Mouse (Mus musculus) inflammation-experienced regulatory T-cells, adult 6 months (primary cell): ENCODE results near the gene Smim15. TPM values are rescaled to one million over a fixed set of nuclear protein-coding genes. Genes with fewer than 3 reads are reported as not detected.

Experiments used
- ATAC-seq: one replicate; pipeline ENCODE4 v1.8.0; 2017
- polyA plus RNA-seq, 3 experiments: library from polyadenylated mRNA; unstranded; fragments of 100-300 nt; shearing (Covaris generic); gene quantifications; one replicate each; pipeline ENCODE4 v1.2.1; 2017

The Smim15 gene
- polyA plus RNA-seq, 3 experiments from 2014 or later, result 67.7 to 100 (median 82.4) TPM

GRCm38 (mm10) chr13:108063374-108064134, 19.3 kb downstream of the Smim15 start:
- ATAC-seq, result no peak

DNA sequence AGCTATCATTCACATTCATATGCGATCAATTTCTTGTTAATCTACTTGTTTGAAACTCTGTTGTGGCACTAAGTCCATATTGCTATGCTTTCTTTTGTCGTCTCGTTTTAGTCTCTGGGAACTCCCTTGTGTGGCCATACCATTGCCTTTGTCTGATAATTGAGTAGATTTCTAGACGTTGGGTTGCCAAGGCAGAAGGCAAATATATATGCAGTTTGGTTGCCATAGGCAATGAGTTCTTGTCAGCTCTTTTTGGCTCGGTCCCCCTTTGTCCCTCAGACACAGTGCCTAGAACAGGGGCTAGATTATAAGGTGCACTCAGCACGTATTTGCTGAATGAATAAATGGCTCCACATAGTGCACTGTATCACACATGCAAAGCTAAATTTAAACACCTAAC, 20.1 kb downstream of the Smim15 start:
- ATAC-seq, result no peak

GRCm38 (mm10) chr13:108066021-108066420, 21.8 kb downstream of the Smim15 start:
- no peak for ATAC-seq

GRCm38 (mm10) chr13:108069151-108069550, 24.9 kb downstream of the Smim15 start:
- no peak for ATAC-seq

GRCm38 (mm10) chr13:108070171-108070570, 25.9 kb downstream of the Smim15 start:
- ATAC-seq, result no peak

- no peak for ATAC-seq
Observed at GRCm38 (mm10) chr13:108077476-108077875, 33.2 kb downstream of the Smim15 start.

- no peak for ATAC-seq
Observed at GRCm38 (mm10) chr13:108077901-108078300, 33.7 kb downstream of the Smim15 start.

DNA sequence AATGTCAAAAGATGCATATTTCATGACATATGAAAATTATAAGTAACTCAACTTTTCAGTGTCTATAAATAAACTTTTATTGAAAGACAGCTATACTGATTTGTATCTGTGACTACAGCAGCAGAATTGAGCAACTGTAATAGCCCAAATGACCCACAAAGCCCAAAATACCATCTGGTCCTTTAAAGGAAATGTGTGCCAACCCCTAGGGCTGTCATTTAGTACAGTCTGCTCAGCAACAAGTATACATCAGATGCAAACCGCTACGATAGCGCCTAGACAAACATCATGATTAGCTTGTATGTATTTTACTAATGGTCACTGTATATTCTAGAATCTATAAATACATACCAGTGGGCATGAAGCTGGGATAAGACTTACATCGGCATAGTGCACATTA, 39.8 kb downstream of the Smim15 start:
- ATAC-seq, result no peak

DNA sequence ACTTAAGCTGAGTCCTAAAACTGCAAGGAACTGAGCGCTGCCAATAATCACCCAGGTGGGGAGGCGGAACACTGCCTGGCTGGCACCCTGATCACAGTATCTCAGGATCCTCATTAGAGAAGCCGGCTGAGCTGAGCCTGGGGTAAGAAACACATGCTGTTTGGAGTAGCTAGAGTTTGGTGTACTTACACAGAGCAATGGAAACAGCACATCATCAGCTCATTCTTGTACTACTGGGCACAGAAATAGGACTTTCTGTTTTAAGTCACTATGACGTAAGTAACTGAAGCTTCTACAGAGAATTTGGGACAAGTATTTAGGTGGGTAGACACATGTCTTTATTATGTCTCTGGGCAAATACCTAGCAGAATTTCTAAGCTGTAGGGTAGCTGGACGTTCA, 41.8 kb downstream of the Smim15 start:
- no peak for ATAC-seq

DNA sequence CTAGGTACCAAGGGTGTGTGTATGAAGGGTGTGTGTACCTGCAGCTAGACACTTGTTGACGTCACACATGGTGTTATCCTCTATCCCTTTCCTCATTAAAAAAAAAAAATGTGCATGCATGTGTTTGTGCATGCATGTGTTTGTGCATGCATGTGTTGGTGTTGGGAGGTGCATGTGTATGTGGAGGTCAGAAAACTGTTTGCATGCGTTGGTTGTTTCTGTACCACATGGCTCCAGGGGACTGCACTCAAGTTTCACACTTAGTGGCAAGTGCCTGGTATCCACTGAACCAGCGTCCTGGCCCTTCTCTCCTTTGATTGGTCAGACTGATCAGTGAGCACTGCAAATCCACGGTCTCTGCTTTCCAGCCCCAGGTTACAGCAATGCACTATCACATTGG, 42.5 kb downstream of the Smim15 start:
- no peak for ATAC-seq

DNA sequence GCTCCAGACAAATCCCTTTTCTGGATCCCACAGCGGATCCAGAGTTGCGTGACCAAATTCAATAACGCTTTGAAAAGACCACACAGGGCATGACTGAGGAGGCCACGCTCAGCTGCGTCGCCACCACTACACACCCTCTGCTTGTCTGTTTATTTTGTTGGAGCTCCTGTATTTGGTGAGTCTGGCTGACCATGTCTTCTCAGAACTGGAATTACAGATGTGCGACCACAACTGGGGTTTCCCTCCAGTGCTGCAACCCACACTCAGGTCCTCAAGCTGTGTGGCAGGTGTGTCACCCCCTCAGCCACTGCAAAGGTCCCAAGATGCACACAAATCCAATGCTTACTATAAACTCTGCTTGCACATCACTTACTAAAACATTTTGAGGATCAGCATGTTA, 48.0 kb downstream of the Smim15 start:
- no peak for ATAC-seq

DNA sequence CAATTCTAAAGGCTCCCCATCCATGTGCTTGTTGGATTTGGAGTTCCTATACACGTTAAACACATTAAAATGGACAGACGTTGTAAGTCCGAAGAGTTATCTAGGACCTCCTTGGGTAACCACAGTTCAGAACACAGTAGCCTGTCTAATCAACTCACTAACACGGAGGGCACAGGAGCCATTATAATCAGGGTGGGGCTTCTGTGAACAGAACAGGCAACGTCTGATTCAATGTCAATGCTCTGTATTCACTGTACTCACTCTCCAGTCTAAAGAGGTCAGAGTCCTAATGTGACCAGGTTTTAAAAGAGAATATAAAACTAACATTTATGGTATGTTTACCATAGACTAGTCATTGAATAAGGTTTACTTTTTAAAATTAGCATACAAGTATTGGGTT, 50.4 kb downstream of the Smim15 start:
- no peak for ATAC-seq

GRCm38 (mm10) chr13:108095617-108096016, 51.4 kb downstream of the Smim15 start:
- ATAC-seq, result no peak

- ATAC-seq, result no peak
Observed at GRCm38 (mm10) chr13:108096446-108096845, 52.2 kb downstream of the Smim15 start.

Other genes with a start within 250 kb of the Smim15 start
- 10 to 100 TPM; 38.9 to 47.2 (median 43.2) TPM for gene Ndufaf2, start 114.2 kb downstream of the Smim15 start, polyA plus RNA-seq
- 10 to 100 TPM in 2 of 3 experiments, 1 to 10 TPM in 1; 6.9 to 10.5 (median 10.4) TPM for gene Ercc8, start 114.3 kb downstream of the Smim15 start, polyA plus RNA-seq
- under 1 TPM; 0.28 to 0.87 (median 0.37) TPM for gene Elovl7, start 170.0 kb downstream of the Smim15 start, polyA plus RNA-seq